Mouse (Mus musculus) adrenal gland, adult 2 months (tissue): Measurements from ENCODE around the gene Capn2. TPM values are rescaled to one million over a fixed set of nuclear protein-coding genes. Genes with fewer than 3 reads are reported as not detected.
A peak's percentile ranks its signal among the peaks of the same experiment; 100 is the strongest.

Experiments used
- DNase-seq: peaks from one replicate; pipeline ENCODE4 v3.0.0; 2021
- polyA plus RNA-seq: library from polyadenylated mRNA; depleted of rRNA; stranded (reverse); fragments of >200 nt; gene quantifications from 2 replicates; pipeline ENCODE4 v1.2.3, GENCODE M21; 2012
- total RNA-seq, 2 experiments: library from RNA; stranded (reverse); gene quantifications; 2 replicates each; pipeline ENCODE4 v1.2.3; 2021

The Capn2 gene
- total and polyA plus RNA-seq, 3 experiments: 25.9 to 105 (median 67.7) TPM

DNA sequence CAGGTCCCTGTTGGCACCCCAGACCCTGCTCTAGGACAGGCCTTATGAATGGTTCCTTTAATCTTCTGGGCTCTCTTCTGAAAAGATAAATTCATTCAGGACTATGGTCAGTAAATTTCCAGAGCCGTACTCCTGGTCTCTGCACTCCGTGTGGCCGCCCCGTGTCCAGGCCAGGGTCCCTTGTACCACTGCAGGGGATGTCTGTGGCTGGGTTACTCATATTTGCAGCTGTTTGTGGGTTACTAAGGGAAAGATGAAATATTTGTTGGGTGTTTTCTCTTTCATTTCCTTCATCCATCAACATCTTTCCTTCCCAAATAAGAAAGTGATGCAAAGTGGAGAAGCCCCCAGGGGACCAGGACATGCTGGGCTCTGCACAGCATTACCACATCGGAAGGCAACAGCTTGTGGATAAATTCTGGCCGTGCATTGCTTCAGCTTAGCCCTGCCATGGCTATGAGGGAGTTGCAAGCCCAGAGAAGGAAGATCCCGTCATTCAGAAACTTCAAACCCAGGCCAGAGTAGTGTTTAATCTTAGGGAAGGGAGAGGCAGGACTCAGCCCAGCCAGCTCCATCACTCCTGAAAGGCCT lies 15.5 kb downstream of the Capn2 start:
- no peak for DNase-seq

DNA sequence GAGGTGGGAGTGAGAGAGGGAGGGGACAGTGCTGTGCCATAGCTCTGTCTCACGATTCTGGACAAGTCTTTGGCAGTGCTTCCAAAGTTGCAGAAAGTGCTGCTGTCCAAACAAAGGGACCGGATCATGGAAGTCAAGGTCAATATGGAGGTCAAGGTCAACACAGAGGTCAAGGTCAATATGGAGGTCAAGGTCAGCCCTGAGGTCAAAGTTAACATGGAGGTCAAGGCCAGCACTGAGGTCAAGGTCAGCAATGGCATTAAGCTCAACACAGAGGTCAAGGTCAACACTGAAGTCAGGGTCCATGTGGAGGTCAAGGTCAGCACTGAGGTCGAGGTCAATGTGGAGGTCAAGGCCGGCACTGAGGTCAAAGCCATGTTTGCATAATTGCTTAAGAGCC lies 16.6 kb downstream of the Capn2 start:
- no peak for DNase-seq

GRCm38 (mm10) chr1:182500224-182500623 lies 17.2 kb downstream of the Capn2 start:
- DNase-seq: no peak

DNA sequence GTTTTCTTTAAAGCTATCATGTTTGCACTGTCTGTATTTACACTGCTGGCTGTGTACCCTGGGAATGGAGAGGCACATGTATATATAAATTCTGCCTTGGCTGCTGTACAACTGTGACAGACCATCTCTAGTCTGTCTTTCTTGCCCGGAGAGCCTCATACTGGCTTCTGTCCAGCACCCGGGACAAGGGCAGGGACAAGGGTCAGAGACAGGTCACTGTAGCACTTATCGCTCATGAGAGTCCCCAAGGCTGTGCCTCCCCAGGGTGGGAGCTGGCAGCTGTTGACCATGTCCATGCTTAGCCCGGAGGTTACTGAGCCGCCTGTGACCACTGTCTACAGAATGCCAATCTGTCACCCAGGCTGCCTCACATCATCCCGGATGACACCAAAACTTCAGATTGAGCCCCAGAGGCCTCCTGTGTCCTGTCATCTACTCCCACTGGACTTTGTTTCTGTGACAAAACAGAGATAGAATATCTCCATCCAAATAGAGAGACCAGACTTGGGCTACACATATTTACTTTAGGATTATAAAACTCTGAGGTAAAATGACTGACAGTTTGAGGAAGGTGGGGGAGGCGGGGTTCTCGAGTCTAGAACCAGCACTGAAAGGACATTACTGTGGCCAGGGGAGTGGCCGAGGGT lies 17.8 kb downstream of the Capn2 start:
- peak; percentile 52 for DNase-seq

DNA sequence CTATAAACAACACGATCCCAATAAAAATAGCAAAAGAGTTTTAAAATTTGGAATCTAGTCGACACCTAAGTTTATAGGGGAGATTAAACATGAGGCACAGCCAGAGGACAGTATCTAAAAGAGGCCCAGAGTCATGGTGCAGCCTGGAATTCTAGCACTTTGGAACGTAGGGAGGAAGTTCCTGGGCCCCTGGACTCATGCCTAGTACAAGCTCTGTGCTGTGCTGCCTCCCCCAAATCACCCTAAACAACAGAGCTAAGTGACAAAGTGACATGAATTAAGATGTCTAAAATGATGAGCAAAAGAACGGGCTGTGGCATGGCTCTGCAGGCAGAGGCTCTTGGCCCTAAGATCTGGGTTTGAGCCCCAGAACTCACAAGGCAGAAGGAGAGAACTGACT lies 19.7 kb downstream of the Capn2 start:
- no peak for DNase-seq

- DNase-seq: no peak
Measured at GRCm38 (mm10) chr1:182496685-182497084, 20.7 kb downstream of the Capn2 start.

GRCm38 (mm10) chr1:182494285-182495145 lies 22.9 kb downstream of the Capn2 start:
- DNase-seq: no peak

DNA sequence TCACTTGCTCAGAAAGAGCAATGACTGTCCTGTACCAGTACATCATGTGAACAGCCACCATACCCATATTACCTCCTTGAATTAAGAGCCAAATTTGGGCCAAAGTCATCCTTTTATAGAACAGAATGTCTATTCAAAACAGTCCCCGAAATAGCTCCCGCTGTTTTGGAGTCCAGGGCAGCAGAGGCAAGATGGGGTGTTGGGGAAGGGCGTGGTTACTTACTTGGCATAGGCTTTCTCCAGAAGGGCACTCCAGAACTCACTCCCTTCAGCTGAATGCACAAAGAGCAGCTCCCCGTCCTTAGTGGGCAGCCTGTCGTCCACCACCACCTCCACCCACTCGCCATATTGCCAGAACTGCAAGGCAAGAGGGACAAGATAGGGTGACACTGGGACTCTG lies 25.6 kb downstream of the Capn2 start:
- DNase-seq: no peak

- no peak for DNase-seq
Measured at GRCm38 (mm10) chr1:182490568-182490967, 26.8 kb downstream of the Capn2 start.

GRCm38 (mm10) chr1:182489803-182490452 lies 27.5 kb downstream of the Capn2 start:
- DNase-seq: peak; percentile 94

DNA sequence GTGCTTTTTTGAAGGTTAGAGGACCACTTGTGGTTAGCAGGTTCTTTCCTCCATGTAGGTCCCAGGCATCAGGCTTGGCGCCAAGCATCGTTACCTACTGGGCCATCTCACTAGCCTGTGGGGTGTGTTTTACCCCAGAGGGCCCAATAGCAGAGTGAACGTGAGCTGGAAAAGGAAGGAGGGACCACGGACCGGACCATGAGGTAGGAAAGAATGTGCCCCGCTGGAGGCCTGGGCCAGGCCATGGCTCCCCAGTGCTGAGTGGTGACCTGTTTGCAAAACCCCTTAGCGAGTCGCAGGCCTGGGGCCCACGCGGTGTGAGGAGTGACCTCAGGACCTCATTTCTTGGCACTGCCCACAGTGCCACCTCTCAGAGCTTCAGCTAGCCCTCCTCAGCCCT lies 28.9 kb downstream of the Capn2 start:
- no peak for DNase-seq

DNA sequence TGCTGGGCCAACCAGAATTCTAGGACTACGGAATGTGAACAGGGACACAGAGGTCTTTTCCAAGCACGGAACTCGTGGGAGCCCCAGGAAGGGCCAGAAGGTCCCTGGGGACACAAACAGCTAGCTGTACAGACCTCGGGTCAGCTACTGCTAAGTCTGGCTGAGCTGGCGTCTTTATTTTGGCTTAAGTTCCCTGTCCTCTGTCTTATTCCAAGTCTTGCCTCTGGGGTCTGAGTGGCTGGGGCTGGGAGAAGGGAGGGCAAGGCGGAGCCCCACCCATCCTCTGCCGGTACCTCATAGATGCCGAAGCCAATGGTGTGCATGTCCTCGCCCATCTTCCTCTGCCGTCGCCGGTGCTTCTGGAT lies 33.5 kb downstream of the Capn2 start:
- no peak for DNase-seq

DNA sequence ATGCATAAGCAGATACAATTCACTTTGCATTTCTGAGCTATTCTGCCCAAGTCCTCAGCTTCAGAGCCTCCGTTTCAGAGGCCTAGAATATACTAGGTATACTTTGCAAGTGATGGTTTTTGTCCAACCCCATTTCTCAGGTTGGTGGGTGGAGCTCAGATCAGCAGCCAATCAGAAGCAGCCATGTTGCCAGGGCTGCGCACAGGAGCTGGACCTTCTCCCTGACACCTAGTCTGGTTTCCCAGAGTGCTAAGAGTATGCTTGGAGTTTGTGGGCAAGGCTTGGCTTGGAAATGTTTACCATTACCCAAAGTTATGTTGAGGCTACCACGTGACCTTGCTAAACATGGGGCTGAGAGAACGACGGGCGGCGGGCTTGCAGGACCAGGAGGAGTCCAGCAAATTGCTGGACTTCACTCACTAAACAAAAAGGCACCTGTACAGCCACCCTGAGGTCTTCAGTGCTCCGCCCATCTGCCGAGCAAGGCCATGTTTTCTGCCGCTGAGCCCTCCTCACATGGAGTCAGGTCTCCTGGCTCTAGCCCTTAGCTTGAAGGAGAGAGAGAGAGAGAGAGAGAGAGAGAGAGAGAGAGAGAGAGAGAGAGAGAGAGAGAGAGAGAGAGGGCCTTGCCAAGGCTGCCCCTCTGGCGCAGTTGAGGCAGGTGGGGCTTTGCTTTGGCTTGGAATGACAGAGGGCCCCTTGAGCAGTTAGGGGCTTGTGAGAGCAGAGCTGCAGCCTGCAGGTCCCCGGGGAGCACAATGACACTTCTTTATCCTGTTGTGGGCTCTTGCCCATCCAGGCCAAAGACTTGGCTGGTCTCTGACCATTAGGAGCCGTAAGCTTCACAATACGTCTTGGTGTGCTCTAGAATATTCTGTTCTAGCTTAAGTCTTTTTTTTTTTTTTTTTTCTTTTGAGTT lies 34.2 kb downstream of the Capn2 start:
- DNase-seq: no peak

DNA sequence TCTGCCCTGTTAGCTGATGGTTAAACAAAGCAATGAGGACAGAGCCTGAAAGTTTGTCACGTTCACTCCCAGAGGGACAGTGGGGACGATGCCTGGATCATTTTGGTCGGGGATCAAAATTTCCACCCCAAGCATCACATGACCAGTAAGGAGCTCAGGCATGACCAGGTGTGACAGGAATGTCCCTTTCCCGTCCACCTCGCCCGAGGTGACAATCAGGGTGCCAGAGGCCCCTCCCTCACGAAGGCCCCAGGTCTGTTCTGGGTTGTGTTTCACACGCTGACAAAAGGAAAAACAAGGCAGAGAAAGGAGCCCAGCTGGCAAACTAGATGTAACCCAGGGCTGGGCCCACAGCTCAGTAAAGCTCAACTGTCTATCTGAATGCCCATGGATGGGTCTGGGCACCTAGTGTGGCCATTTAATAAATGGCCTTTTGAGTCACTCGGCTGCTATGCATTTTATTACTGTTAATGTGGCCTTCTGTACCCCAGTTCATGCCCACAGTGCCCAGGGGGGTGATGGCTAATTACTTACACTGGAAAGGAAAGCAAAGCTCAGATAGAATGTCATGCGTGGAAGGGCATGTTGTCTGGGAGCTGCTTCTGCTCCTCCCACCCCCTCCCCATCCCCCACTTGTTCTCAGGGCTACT lies 35.6 kb downstream of the Capn2 start:
- DNase-seq: no peak

GRCm38 (mm10) chr1:182481138-182481537 lies 36.3 kb downstream of the Capn2 start:
- no peak for DNase-seq

- no peak for DNase-seq
Measured at GRCm38 (mm10) chr1:182478935-182479334, 38.5 kb downstream of the Capn2 start.

DNA sequence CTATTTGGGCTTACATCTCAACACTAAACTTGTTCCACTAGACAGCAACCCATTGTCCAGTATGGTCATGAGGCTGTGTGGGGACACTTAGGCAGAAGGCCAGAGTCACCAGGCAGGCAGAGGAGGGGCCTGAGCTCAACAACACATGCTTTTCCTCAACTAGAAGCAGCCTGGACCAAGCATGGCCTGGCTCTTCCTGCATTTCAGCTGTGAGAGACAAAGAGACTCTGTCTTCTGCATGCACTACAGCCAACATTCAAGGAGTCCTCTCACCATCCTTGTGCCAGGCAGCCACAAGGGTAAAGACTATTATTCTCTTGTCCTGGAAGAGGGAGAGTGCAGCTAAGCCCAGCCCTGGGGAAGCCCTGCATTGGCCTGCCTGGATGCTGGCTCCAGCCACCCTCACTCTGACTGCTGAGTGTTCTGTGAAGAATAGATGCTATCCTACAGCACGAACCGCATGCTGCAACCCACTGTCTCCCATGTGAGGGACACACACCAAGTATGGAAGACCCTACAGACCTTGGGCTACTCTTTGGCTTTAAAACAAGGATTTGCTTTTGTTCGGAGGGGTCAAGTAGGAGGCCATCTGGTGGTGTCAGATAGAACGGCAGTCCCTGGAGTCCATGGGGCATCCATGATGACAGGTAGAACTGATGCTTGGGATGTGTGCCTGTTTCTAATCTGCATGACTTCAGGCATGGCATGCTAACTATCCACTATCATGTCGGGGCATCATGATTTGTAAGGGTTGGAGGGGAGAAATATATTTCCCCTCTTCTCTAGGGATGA lies 42.2 kb downstream of the Capn2 start:
- DNase-seq: no peak

DNA sequence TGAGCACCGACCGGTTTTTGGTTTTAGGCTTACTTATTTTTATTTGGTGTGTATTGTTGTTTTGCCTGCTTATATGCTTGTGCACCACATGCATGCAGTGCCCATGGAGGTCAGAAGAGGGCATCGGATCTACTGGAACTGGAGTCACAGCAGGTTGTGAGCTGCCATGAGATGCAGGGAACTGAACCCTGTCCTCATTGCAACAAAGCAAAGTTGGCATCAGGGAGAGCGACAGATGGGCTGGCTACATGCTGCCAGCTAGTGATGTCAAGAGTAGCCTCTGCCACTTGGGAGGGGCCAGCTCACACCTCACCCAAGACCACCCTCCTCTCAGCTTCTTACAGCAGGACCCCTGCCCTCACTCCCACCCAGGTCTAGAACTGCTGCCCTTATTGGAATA lies 51.4 kb downstream of the Capn2 start:
- DNase-seq: no peak

DNA sequence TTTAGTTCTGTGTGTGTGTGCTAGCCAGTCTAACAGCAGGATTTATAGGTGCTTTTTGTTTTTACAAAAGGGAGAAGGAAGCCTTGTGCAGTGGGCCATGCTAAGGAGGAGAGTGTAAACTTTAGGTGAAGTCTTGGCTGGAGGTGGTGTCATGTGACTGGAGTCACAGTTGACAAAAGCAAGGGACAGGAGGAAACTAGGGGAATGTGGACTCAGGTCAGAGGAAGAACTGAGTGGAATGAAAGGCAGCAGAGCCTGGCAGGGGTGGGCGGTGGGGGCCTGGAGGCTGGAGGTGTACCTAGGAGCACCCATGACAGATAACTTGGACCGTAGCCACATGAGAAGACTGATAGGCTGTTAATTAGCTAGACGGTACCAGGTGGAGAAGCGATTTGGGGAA lies 52.1 kb downstream of the Capn2 start:
- DNase-seq: no peak

- DNase-seq: peak; percentile 32
Measured at GRCm38 (mm10) chr1:182461813-182462212, 55.6 kb downstream of the Capn2 start.
